Mouse (Mus musculus): ENCODE results near the gene Nelfb. TPM values are rescaled to one million over a fixed set of nuclear protein-coding genes. Genes with fewer than 3 reads are reported as not detected.

The Nelfb gene
- polyA plus RNA-seq, 1 experiment from 2014 or later = 106 TPM

GRCm38 (mm10) chr2:25228995-25229530 is 17.8 kb upstream of the Nelfb start:
- WGBS = 74% methylated on average over 6 of the region's 6 CpGs
- H3K36me3 ChIP-seq (replicated peaks) = no peaks in the 10 kb centered on the region
- peaks cover 14% of the 10 kb centered on the region for H3K4me1 ChIP-seq
- H3K4me2 ChIP-seq = peak overlapping the region; percentile 8; the same call in 1 of the 2 replicates
- H3K27me3 ChIP-seq = peaks cover 22% of the 10 kb centered on the region
- H3K4me3 ChIP-seq (replicated peaks) = no peak overlapping the region
- peak overlapping the region; percentile 12; the same call in 1 of the 2 replicates for H3K9ac ChIP-seq
- H3K27ac ChIP-seq = peak overlapping the region; percentile 65; the same call in 1 of the 2 replicates
- H3K9me3 ChIP-seq = no peaks in the 10 kb centered on the region
- no peak for ATAC-seq (ENCODE audit: low FRiP score)

- H3K4me1 ChIP-seq = peaks cover 18% of the 10 kb centered on the region
- H3K36me3 ChIP-seq (replicated peaks) = no peaks in the 10 kb centered on the region
- 0% methylated on average over 7 of the region's 7 CpGs for WGBS
- H3K27ac ChIP-seq = peak overlapping the region; percentile 65; the same call in 1 of the 2 replicates
- H3K9ac ChIP-seq = no peak overlapping the region
- H3K4me2 ChIP-seq = peak overlapping the region; percentile 35
- no peak for ATAC-seq (ENCODE audit: low FRiP score)
- H3K4me3 ChIP-seq (replicated peaks) = peak overlapping the region; percentile 19
- peaks cover 22% of the 10 kb centered on the region for H3K27me3 ChIP-seq
- no peaks in the 10 kb centered on the region for H3K9me3 ChIP-seq
These were observed 17.2 kb upstream of the Nelfb start for GRCm38 (mm10) chr2:25228431-25228889.

- 90% methylated on average over 4 of the region's 4 CpGs for WGBS
- Histone ChIP-seq H3K9ac (no peak overlapping the region), H3K27ac (no peak overlapping the region), H3K4me2 (no peak overlapping the region), H3K4me1 (peaks cover 22% of the 10 kb centered on the region), H3K9me3 (no peaks in the 10 kb centered on the region), H3K27me3 (peaks cover 17% of the 10 kb centered on the region), H3K4me3 (replicated peaks) (no peak overlapping the region), H3K36me3 (replicated peaks) (no peaks in the 10 kb centered on the region)
- no peak for ATAC-seq (ENCODE audit: low FRiP score)
These were observed 16.1 kb upstream of the Nelfb start for GRCm38 (mm10) chr2:25227406-25227805.

- no peak for ATAC-seq (ENCODE audit: low FRiP score)
- H3K4me3 ChIP-seq (replicated peaks) = no peak overlapping the region
- no peak overlapping the region for H3K9ac ChIP-seq
- H3K4me1 ChIP-seq = peaks cover 22% of the 10 kb centered on the region
- no peak overlapping the region for H3K27ac ChIP-seq
- H3K36me3 ChIP-seq (replicated peaks) = peaks cover 5% of the 10 kb centered on the region
- peaks cover 12% of the 10 kb centered on the region for H3K27me3 ChIP-seq
- H3K9me3 ChIP-seq = no peaks in the 10 kb centered on the region
- no peak overlapping the region for H3K4me2 ChIP-seq
- 88% methylated on average over 5 of the region's 5 CpGs for WGBS
These were observed 15.6 kb upstream of the Nelfb start for GRCm38 (mm10) chr2:25226864-25227263.

- no peak for ATAC-seq (ENCODE audit: low FRiP score)
- Histone ChIP-seq H3K4me2 (peak overlapping the region; percentile 56), H3K27me3 (peaks cover 8% of the 10 kb centered on the region; the same call in 1 of the 2 replicates), H3K4me1 (peaks cover 22% of the 10 kb centered on the region), H3K36me3 (replicated peaks) (peaks cover 13% of the 10 kb centered on the region), H3K4me3 (replicated peaks) (peak overlapping the region; percentile 90; the same call in 1 of the 2 replicates), H3K27ac (peak overlapping the region; percentile 99), H3K9me3 (no peaks in the 10 kb centered on the region), H3K9ac (peak overlapping the region; percentile 66; the same call in 1 of the 2 replicates)
- 75% methylated on average over 8 of the region's 8 CpGs for WGBS
These were observed 14.6 kb upstream of the Nelfb start for GRCm38 (mm10) chr2:25225811-25226379.

GRCm38 (mm10) chr2:25224766-25225752 is 13.8 kb upstream of the Nelfb start:
- Histone ChIP-seq H3K27ac (peak overlapping the region; percentile 99), H3K4me1 (peaks cover 22% of the 10 kb centered on the region), H3K4me2 (peak overlapping the region; percentile 56), H3K9ac (peak overlapping the region; percentile 66), H3K4me3 (replicated peaks) (peak overlapping the region; percentile 90), H3K27me3 (peaks cover 8% of the 10 kb centered on the region; the same call in 1 of the 2 replicates), H3K9me3 (no peaks in the 10 kb centered on the region), H3K36me3 (replicated peaks) (peaks cover 13% of the 10 kb centered on the region)
- ATAC-seq (ENCODE audit: low FRiP score) = peak; percentile 98
- WGBS = 2% methylated on average over 39 of the region's 41 CpGs

- Histone ChIP-seq H3K4me1 (peaks cover 22% of the 10 kb centered on the region), H3K9ac (peak within 1 kb of the TSS; percentile 84), H3K4me2 (peak within 1 kb of the TSS; percentile 93), H3K27ac (peak within 1 kb of the TSS; percentile 99), H3K27me3 (peaks cover 6% of the 10 kb centered on the region; the same call in 1 of the 2 replicates), H3K9me3 (no peaks in the 10 kb centered on the region), H3K36me3 (replicated peaks) (peaks cover 13% of the 10 kb centered on the region), H3K4me3 (replicated peaks) (peak within 1 kb of the TSS; percentile 90)
- under 1% methylated on average over 17 of the region's 17 CpGs for whole genome bisulfite sequencing
- ATAC-seq (ENCODE audit: low FRiP score) = no peak
These were observed 13.1 kb upstream of the Nelfb start, which contains the start of gene Tubb4b for GRCm38 (mm10) chr2:25224492-25224765. Gene Tubb4b, minus strand, starts transcription at chr2:25224702.

- Histone ChIP-seq H3K9ac (peak overlapping the region; percentile 84), H3K36me3 (replicated peaks) (peaks cover 13% of the 10 kb centered on the region), H3K4me3 (replicated peaks) (peak overlapping the region; percentile 90), H3K4me2 (peak overlapping the region; percentile 93), H3K4me1 (peaks cover 19% of the 10 kb centered on the region), H3K9me3 (no peaks in the 10 kb centered on the region), H3K27me3 (peaks cover under 1% of the 10 kb centered on the region; the same call in 1 of the 2 replicates), H3K27ac (peak overlapping the region; percentile 94)
- WGBS = 2% methylated on average over 53 of the region's 53 CpGs
- peak; percentile 45 for ATAC-seq (ENCODE audit: low FRiP score)
These were observed 12.6 kb upstream of the Nelfb start for GRCm38 (mm10) chr2:25223681-25224491.

- Histone ChIP-seq H3K4me3 (replicated peaks) (no peak overlapping the region), H3K9ac (no peak overlapping the region), H3K9me3 (no peaks in the 10 kb centered on the region), H3K4me2 (no peak overlapping the region), H3K36me3 (replicated peaks) (peaks cover 13% of the 10 kb centered on the region), H3K27me3 (no peaks in the 10 kb centered on the region), H3K4me1 (peaks cover 16% of the 10 kb centered on the region), H3K27ac (no peak overlapping the region)
- no peak for ATAC-seq (ENCODE audit: low FRiP score)
- 74% methylated on average over 5 of the region's 5 CpGs for WGBS
These were observed 10.1 kb upstream of the Nelfb start for GRCm38 (mm10) chr2:25221331-25221772.

- H3K4me3 ChIP-seq (replicated peaks) = no peak within 1 kb of the TSS
- H3K9ac ChIP-seq = no peak within 1 kb of the TSS
- peaks cover 13% of the 10 kb centered on the region for H3K36me3 ChIP-seq (replicated peaks)
- no peak for ATAC-seq (ENCODE audit: low FRiP score)
- no peak within 1 kb of the TSS for H3K4me2 ChIP-seq
- 0 out of 2 replicates have a peak, but pooled peaks cover 3% of the 10 kb centered on the region for H3K27me3 ChIP-seq
- no peaks in the 10 kb centered on the region for H3K9me3 ChIP-seq
- H3K4me1 ChIP-seq = peaks cover 4% of the 10 kb centered on the region
- H3K27ac ChIP-seq = no peak within 1 kb of the TSS
These were observed 7.2 kb upstream of the Nelfb start, which contains the start of gene Fam166a for GRCm38 (mm10) chr2:25218445-25218844. Gene Fam166a, plus strand, starts transcription at chr2:25218745.

- Histone ChIP-seq H3K9ac (no peak overlapping the region), H3K4me2 (no peak overlapping the region), H3K9me3 (no peaks in the 10 kb centered on the region), H3K27me3 (peaks cover 10% of the 10 kb centered on the region; the same call in 1 of the 2 replicates), H3K27ac (no peak overlapping the region), H3K4me3 (replicated peaks) (no peak overlapping the region), H3K36me3 (replicated peaks) (peaks cover 13% of the 10 kb centered on the region), H3K4me1 (no peaks in the 10 kb centered on the region; the same call in 1 of the 2 replicates)
- ATAC-seq (ENCODE audit: low FRiP score) = no peak
- WGBS = 71% methylated on average over 2 of the region's 2 CpGs
These were observed 6.4 kb upstream of the Nelfb start for GRCm38 (mm10) chr2:25217666-25218065.

Measured in forebrain, embryonic 12.5 days (tissue).